Mouse (Mus musculus) Patski (cell line): ENCODE data around the gene Chit1. TPM values are rescaled to one million over a fixed set of nuclear protein-coding genes. Genes with fewer than 3 reads are reported as not detected.

ENCODE experiments used
- ATAC-seq: fragments of 100-300 bp; one replicate; pipeline ENCODE4 v1.8.0; 2021
- CTCF ChIA-PET: fragments of 350-600 bp; sonication (Branson Sonifier 250); formaldehyde crosslinking; loops from one replicate; lab custom pipeline; 2022; ENCODE audit warnings: inconsistent platforms; lab: Charles Lee
- POLR2A ChIA-PET: fragments of 350-600 bp; sonication (Branson Sonifier 250); formaldehyde crosslinking; loops from one replicate; lab custom pipeline; 2022; ENCODE audit warnings: antibody characterized with exemption, inconsistent platforms; lab: Charles Lee
- DNase-seq: peaks from one replicate; pipeline ENCODE4 v3.0.0-alpha.2; 2011; ENCODE audit warnings: low read depth, low spot score
- H3K27me3 ChIP-seq: fragments of 371-371 bp; one replicate; pipeline ENCODE4 v1.5.1; 2021
- CTCF ChIP-seq: fragments of 100-300 bp; IDR thresholded peaks from one replicate; pipeline ENCODE4 v1.5.1; 2021
- in situ Hi-C: fragments of 300-500 bp; cut with MboI; formaldehyde crosslinking; loops from 3 replicates; pipeline ENCODE4 v1.11.1; 2018; ENCODE audit warnings: low pct_unique_long_range_greater_than_20kb, mixed read lengths
- polyA plus RNA-seq: library from polyadenylated mRNA; unstranded; gene quantifications from one replicate; pipeline ENCODE4 v1.2.3, GENCODE M21; 2021

Chit1 gene
- polyA plus RNA-seq, 1 experiment from 2014 or later: not detected

DNA sequence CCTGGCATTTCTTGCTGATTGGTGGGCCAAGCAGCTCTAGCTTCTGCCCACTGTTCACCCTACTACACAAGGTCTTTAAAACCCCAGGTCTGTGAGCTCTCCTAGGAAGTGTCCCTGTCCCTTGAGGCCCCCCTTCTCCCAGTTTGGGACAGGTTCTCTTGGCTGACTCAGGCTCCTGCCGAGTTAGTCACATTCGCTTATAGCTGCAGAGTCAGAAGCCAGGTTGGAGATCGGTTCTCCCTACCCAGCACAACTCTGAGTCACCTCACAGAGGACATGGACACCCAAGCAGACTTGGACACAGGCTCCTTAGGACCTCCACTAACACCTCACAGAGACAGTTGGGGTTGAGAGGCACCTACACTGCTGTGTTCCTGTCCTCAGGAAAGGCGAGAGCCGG lies 80.2 kb downstream of the Chit1 start:
- in situ Hi-C loops: no loop called here
- ChIA-PET CTCF (no interaction called here), POLR2A (no interaction called here)
- TF ChIP-seq CTCF: no peak
- no peaks in the 10 kb centered on the region for H3K27me3 ChIP-seq
- no peak for ATAC-seq
- DNase-seq: no peak

DNA sequence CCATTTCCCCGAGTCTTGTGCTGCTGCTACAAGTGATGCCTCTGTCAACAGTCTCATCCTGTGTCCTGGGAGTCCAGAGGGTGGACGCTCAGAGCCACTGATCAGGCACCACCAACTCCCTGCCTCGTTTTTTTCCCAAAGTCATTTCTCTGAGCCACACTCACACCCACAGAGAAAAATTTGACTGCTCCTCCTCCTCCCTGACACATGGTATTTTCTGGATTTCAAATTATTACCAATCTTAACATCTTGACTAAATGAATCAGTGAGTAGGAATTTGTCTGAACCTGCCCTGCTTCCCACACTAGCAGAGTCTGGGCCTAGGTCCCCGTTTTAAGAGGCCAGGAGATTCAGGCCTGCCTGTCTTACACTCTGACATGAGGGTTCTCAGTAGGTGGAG lies 81.0 kb downstream of the Chit1 start:
- ATAC-seq: no peak
- ChIA-PET CTCF (no interaction called here), POLR2A (no interaction called here)
- in situ Hi-C loops: no loop called here
- no peaks in the 10 kb centered on the region for H3K27me3 ChIP-seq
- no peak for DNase-seq
- no peak for TF ChIP-seq CTCF

DNA sequence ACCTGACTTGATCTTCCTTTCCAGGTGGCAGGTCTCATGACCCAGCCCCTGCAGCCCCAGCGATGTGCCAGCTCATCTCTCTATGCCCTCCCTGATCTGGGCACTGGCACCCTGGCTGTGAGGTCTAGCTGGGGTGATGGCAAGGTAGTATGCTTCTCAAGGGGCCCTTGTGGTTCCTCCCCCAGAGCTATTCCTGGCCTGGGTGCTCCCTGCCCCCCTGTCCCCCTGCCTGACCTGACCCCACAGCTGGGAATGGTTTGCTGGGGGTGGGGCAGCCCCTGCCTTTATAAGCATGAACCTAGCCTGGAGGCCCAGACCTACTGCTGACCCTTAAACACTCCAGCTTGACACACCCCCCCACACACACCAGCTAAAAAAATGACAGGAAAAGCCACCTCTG lies 82.1 kb downstream of the Chit1 start, which contains the start of gene Mybph:
Mybph (plus strand) TSS at position 323 of the 400 bp plus-strand sequence.
- no peaks in the 10 kb centered on the region for H3K27me3 ChIP-seq
- POLR2A ChIA-PET: interaction anchor here (0.6 kb wide), 1 partner anchor 19 kb away, joined by 5 read pairs; no protein-coding TSS in a partner anchor
- DNase-seq: no peak
- CTCF ChIA-PET: no interaction called here
- no peak for TF ChIP-seq CTCF
- in situ Hi-C loops: no loop called here
- ATAC-seq: no peak

DNA sequence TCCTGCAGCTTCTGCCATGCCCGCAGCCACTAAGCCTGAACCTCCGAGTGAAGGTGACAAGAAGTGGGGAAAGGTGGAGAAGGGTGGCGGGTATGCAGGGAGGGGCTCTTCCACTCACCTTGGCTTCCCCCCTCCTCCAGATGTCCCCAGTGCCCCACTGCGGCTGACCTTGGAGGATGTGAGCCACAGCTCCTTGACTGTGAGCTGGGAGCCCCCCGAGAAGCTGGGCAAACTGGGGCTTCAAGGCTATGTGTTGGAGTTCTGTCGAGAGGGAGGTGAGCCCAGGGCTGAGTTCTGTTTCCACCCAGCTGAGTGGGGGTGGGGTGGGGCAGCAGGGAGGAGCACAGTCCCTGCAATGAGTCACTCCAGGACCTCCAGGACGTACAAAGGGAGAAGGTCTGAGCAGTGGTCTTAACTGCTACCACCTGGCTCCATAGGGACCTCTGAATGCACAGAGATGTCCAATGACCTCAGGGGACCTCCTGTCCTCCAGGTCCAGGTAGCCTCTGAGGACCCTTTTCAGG lies 82.7 kb downstream of the Chit1 start:
- ATAC-seq (no peak), DNase-seq (no peak)
- TF ChIP-seq CTCF: no peak
- in situ Hi-C loops: no loop called here
- ChIA-PET POLR2A (no interaction called here), CTCF (no interaction called here)
- H3K27me3 ChIP-seq: no peaks in the 10 kb centered on the region

DNA sequence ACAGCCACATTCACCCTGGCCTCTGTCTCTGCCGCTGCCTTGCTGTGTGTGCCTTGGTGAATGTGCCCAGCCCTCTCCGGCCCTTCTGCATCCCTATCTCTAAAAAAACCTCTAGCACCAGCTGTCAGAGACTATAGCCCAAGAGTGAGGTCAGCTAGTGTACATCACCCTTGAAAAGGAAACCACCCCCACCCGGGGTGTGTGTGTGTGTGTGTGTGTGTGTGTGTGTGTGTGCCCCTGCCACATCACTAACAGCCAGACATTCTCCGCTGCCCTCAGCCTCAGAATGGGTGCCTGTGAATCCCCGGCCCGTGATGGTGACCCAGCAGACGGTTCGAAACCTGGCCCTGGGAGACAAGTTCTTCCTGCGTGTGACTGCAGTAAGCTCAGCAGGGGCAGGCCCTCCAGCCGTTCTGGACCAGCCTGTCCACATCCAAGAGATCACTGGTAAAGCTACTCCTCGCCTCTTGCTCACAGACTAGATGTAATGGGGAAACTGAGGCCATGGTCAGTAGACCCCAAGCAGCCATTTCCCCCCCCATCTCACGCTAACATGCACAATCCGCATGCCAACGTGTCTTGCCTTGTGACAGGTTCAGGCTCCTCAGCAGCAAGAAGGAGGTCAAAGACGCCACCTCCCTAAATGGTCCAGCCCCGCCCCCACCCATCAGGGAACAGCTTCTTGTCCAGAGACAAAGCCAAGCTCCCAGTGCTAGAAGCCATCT lies 83.4 kb downstream of the Chit1 start:
- ATAC-seq (no peak), DNase-seq (no peak)
- POLR2A ChIA-PET: interaction anchor here (0.6 kb wide), 2 partner anchors 48 to 471 kb away, joined by 3 to 7 read pairs; no protein-coding TSS in a partner anchor
- no peaks in the 10 kb centered on the region for H3K27me3 ChIP-seq
- in situ Hi-C loops: no loop called here
- CTCF ChIA-PET: interaction anchor here (1.6 to 1.7 kb wide), 2 partner anchors 39 to 74 kb away, joined by 3 read pairs; no protein-coding TSS in a partner anchor
- TF ChIP-seq CTCF: no peak

DNA sequence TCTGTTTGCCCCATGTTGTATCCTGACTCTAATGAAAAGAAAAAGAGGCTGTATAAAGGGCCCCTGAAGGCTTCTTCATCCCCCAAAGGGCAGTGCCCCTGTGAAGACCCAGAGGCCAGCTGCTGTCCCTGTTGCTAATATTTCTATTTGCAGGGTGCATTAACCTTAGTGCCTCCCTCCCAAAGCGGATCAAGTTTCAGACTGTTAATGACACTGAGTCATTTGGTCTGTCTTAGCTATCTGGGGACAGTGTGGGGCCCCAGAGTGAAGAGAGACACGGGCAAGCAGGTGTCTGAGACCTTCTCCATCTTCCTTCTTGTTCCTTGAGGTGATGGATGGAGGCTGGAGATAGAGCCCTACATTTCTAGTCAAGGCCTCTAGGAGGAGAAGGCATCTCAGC lies 84.1 kb downstream of the Chit1 start:
- no peak for ATAC-seq
- in situ Hi-C loops: no loop called here
- no peaks in the 10 kb centered on the region for H3K27me3 ChIP-seq
- no peak for DNase-seq
- POLR2A ChIA-PET: interaction anchor here (0.6 kb wide), 2 partner anchors 48 to 472 kb away, joined by 3 to 7 read pairs; no protein-coding TSS in a partner anchor
- CTCF ChIA-PET: interaction anchor here (1.0 to 1.7 kb wide), 3 partner anchors 38 to 75 kb away, joined by 3 to 4 read pairs (median 3); no protein-coding TSS in a partner anchor
- TF ChIP-seq CTCF: no peak

DNA sequence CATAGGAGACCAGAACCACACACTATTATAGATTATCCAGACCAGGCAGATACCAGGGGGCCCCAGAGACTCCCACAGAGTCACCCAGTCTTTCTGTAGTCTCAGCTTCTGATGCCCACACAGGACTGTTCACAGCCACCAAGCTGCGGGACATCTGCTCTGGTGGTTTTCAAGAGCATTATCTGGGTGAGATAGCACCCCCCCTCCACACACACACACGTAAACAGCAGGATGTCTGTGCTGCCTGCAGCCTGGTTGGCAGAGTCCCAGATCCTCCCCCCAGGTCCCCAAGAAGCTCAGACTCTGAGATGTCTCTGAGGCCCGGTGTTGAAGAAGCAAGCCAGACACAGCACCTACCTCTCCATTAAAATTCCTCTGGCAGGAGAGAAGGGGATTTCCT lies 84.5 kb downstream of the Chit1 start:
- ChIA-PET POLR2A (interaction anchor here (0.5 kb wide), 1 partner anchor 33 kb away, joined by 6 read pairs; no protein-coding TSS in a partner anchor), CTCF (interaction anchor here (1.0 to 1.7 kb wide), 3 partner anchors 38 to 75 kb away, joined by 3 to 4 read pairs (median 3); no protein-coding TSS in a partner anchor)
- no peaks in the 10 kb centered on the region for H3K27me3 ChIP-seq
- no peak for DNase-seq
- no peak for TF ChIP-seq CTCF
- ATAC-seq: no peak
- in situ Hi-C loops: no loop called here

DNA sequence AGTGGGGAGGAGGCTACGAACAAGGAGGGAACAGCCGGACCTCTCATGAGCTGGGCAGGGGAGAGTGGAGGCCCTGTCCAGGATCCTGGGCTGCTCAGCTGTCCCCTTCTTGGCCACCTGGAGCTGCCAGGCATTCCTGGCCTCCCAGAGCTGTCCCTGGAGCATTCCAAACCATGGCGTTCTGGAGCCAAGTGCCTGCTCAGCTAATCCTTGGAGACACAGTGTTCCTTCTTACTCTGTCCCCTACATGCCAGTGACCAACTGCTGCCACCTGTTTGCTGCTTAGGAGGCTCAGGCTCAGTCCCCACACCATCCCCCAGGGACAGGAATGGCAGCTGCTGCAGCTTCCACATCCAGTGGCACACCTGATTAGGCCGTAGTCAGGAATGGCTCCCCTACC lies 84.9 kb downstream of the Chit1 start:
- in situ Hi-C loops: no loop called here
- no peak for TF ChIP-seq CTCF
- POLR2A ChIA-PET: interaction anchor here (0.5 kb wide), 1 partner anchor 33 kb away, joined by 6 read pairs; no protein-coding TSS in a partner anchor
- H3K27me3 ChIP-seq: no peaks in the 10 kb centered on the region
- CTCF ChIA-PET: interaction anchor here (1.0 to 1.7 kb wide), 3 partner anchors 37 to 76 kb away, joined by 3 to 4 read pairs (median 3); no protein-coding TSS in a partner anchor
- ATAC-seq (no peak), DNase-seq (no peak)

DNA sequence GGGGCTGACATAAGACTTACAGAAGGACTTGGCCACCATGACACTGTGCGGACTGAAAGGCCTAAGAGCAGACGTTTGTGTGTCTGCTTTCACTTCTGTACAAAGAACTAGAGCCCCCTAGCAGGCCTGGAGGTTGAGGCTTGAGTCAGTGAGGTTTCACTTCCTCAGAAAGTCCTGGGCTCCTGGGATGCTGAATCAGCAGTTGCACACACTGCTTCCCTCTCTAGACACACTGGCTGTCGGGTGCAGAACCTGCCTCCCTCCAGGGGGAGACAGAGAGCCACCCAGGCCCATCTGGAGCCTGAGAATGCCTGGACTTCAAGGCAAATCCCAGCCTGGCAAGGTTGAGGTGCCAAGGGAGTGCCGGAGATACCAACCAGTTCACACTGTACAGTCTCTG lies 85.3 kb downstream of the Chit1 start:
- DNase-seq (no peak), ATAC-seq (no peak)
- POLR2A ChIA-PET: no interaction called here
- no peaks in the 10 kb centered on the region for H3K27me3 ChIP-seq
- in situ Hi-C loops: no loop called here
- CTCF ChIA-PET: no interaction called here
- no peak for TF ChIP-seq CTCF

DNA sequence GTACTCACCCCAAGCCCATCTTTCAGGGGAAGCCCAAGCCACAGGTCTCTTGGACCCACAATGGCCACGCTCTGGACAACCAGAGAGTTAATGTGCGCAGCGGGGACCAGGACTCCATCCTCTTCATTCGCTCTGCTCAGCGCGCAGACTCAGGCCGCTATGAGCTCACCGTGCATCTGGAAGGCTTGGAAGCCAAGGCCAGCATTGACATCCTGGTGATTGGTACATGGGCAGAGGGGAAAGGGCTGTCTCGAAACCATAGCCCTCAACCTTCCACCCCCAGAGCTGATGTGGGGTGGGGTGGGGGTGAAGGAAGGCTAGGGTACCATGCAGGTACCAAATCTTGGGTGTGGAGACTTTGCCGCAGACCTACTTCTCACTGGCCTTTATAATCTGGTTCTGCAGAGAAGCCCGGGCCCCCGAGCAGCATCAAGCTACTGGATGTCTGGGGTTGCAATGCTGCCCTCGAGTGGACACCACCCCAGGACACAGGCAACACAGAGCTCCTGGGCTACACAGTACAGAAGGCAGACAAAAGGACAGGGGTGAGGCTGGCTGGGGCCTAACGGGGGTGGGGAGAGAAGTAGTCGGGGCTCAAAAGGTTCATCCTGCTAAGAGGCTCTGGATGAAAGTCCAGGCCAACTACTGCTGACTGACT lies 86.4 kb downstream of the Chit1 start:
- ChIA-PET POLR2A (no interaction called here), CTCF (interaction anchor here (0.9 kb wide), 1 partner anchor 77 kb away, joined by 3 read pairs; no protein-coding TSS in a partner anchor)
- no peak for TF ChIP-seq CTCF
- ATAC-seq (no peak), DNase-seq (no peak)
- in situ Hi-C loops: no loop called here
- no peaks in the 10 kb centered on the region for H3K27me3 ChIP-seq
